Comparison of ENCODE assay signal across 21 mouse cellular contexts in genomic region chr8:88693376-88693775, GRCm38 (mm10). TPM values are rescaled to one million over a fixed set of nuclear protein-coding genes. Genes with fewer than 3 reads are reported as not detected.
DNase-seq lines count a peak whose midpoint lies in the region; ATAC-seq and TF ChIP-seq lines count a peak whose summit lies in the region.
"Had no signal": no experiment of that assay in that cellular context is flagged by ENCODE, and none has a peak within 500 bp of the region (broad histone marks: within the 10 kb centered on the region; RNA-seq: fewer than 3 reads in every experiment).

No protein-coding gene starts in this region.

- DNase-seq in thymus, adult 2 months: no peak
- no peak for DNase-seq in thymus, postnatal 14 days
- peak; percentile 44 for DNase-seq in embryonic facial prominence, embryonic 10.5 days (ENCODE audit: low spot score)
- DNase-seq in limb, embryonic 11.5 days (ENCODE audit: low spot score): peak; percentile 66
- no peak for DNase-seq in left cerebral cortex, adult 2 months (ENCODE audit: extremely low spot score in 1 of 2, low spot score in 2 of 2)
- DNase-seq in cerebellum, adult 2 months: no peak
- DNase-seq: adrenal gland, adult 8-10 months; adrenal gland, postnatal 36 days; cerebellum, adult 8-10 months; cerebellum, postnatal 14 days; forebrain, postnatal 0 days; gastrocnemius, postnatal 10 days; heart, postnatal 14 days had no signal

- intact Hi-C loops in left cerebral cortex, adult 2 months (cut with DNase I): no loop called here

- no peak for ATAC-seq in limb, embryonic 11.5 days (ENCODE audit: insufficient number of reproducible peaks, low FRiP score, low TSS enrichment, low read depth)
- ATAC-seq: forebrain, postnatal 0 days; intestine, postnatal 0 days had no signal

- H3K4me1 ChIP-seq in thymus, adult 2 months (replicated peaks; ENCODE audit: control insufficient read depth, insufficient read depth, low read length): peaks cover 49% of the 10 kb centered on the region
- peaks cover 50% of the 10 kb centered on the region for H3K4me1 ChIP-seq in embryonic facial prominence, embryonic 10.5 days
- peaks cover 9% of the 10 kb centered on the region; the same call in 1 of the 2 replicates for H3K4me1 ChIP-seq in limb, embryonic 11.5 days (ENCODE audit: control insufficient read depth, insufficient read depth, low read length)
- H3K4me1 ChIP-seq in cerebellum, adult 2 months (ENCODE audit: control insufficient read depth, insufficient read depth, low read length): no peaks in the 10 kb centered on the region

- no peaks in the 10 kb centered on the region for H3K36me3 ChIP-seq in thymus, adult 2 months (ENCODE audit: control insufficient read depth, insufficient read depth, low read length)
- no peaks in the 10 kb centered on the region for H3K36me3 ChIP-seq in embryonic facial prominence, embryonic 10.5 days (replicated peaks)
- no peaks in the 10 kb centered on the region for H3K36me3 ChIP-seq in limb, embryonic 11.5 days (ENCODE audit: control insufficient read depth, insufficient read depth, low read length)
- H3K36me3 ChIP-seq: embryonic facial prominence, embryonic 13.5 days; forebrain, embryonic 12.5 days; heart, embryonic 15.5 days; hindbrain, embryonic 10.5 days had no signal

- H3K4me2 ChIP-seq in limb, embryonic 11.5 days (ENCODE audit: low read depth, severe bottlenecking): no peak overlapping the region
- H3K4me2 ChIP-seq: embryonic facial prominence, embryonic 13.5 days; forebrain, embryonic 12.5 days; heart, embryonic 11.5 days; heart, embryonic 15.5 days; hindbrain, embryonic 14.5 days had no signal

- no peak overlapping the region for H3K4me3 ChIP-seq in thymus, adult 2 months (ENCODE audit: control insufficient read depth, insufficient read depth, low read length)
- H3K4me3 ChIP-seq in embryonic facial prominence, embryonic 10.5 days: no peak overlapping the region
- no peak overlapping the region for H3K4me3 ChIP-seq in limb, embryonic 11.5 days (ENCODE audit: low read depth, low read length)
- no peak overlapping the region for H3K4me3 ChIP-seq in left cerebral cortex, adult 2 months
- no peak overlapping the region for H3K4me3 ChIP-seq in cerebellum, adult 2 months (replicated peaks; ENCODE audit: insufficient read depth, low read depth, low read length)
- H3K4me3 ChIP-seq: embryonic facial prominence, embryonic 13.5 days; forebrain, embryonic 12.5 days; heart, adult 2 months; heart, embryonic 15.5 days; hindbrain, embryonic 10.5 days had no signal

- WGBS in thymus, adult 2 months: 94% methylated on average over 4 of the region's 4 CpGs
- WGBS in embryonic facial prominence, embryonic 10.5 days: 61% methylated on average over 4 of the region's 4 CpGs
- WGBS in limb, embryonic 11.5 days: 39% methylated on average over 4 of the region's 4 CpGs
- WGBS in cerebellum, adult 2 months: 92% methylated on average over 4 of the region's 4 CpGs

- H3K27me3 ChIP-seq in thymus, adult 2 months (ENCODE audit: control insufficient read depth, insufficient read depth, low read length): no peaks in the 10 kb centered on the region
- H3K27me3 ChIP-seq in embryonic facial prominence, embryonic 10.5 days (replicated peaks; ENCODE audit: low read depth, poor library complexity, severe bottlenecking): peaks cover 4% of the 10 kb centered on the region; the same call in 1 of the 2 replicates
- H3K27me3 ChIP-seq in limb, embryonic 11.5 days (ENCODE audit: control insufficient read depth, insufficient read depth, low read length): no peaks in the 10 kb centered on the region
- H3K27me3 ChIP-seq in cerebellum, adult 2 months (ENCODE audit: control insufficient read depth, insufficient read depth, low read length): no peaks in the 10 kb centered on the region
- H3K27me3 ChIP-seq: embryonic facial prominence, embryonic 13.5 days; heart, embryonic 15.5 days had no signal

- no peaks in the 10 kb centered on the region for H3K9me3 ChIP-seq in embryonic facial prominence, embryonic 10.5 days
- no peaks in the 10 kb centered on the region for H3K9me3 ChIP-seq in limb, embryonic 11.5 days (ENCODE audit: control insufficient read depth, low read length)
- H3K9me3 ChIP-seq: embryonic facial prominence, embryonic 13.5 days; forebrain, embryonic 12.5 days; heart, embryonic 15.5 days; hindbrain, embryonic 10.5 days had no signal

- TF ChIP-seq POLR2A in thymus, adult 2 months (IDR thresholded peaks at IDR 0.05; ENCODE audit: control insufficient read depth, extremely low read depth, insufficient read depth, low read length, poor library complexity): no peak
- TF ChIP-seq POLR2A in cerebellum, adult 2 months (IDR thresholded peaks at IDR 0.05; ENCODE audit: borderline replicate concordance, insufficient read depth, low read length): no peak

- no peak for TF ChIP-seq CTCF in thymus, adult 2 months (IDR thresholded peaks at IDR 0.05; ENCODE audit: borderline replicate concordance, control insufficient read depth, extremely low read depth, insufficient read depth, low read length, poor library complexity)
- TF ChIP-seq CTCF in left cerebral cortex, adult 2 months (IDR thresholded peaks at IDR 0.05): no peak
- no peak for TF ChIP-seq CTCF in cerebellum, adult 2 months (IDR thresholded peaks at IDR 0.05; ENCODE audit: borderline replicate concordance, insufficient read depth, low read depth, low read length)

- no peak overlapping the region for H3K9ac ChIP-seq in limb, embryonic 11.5 days (ENCODE audit: low read length)
- H3K9ac ChIP-seq: embryonic facial prominence, embryonic 13.5 days; forebrain, embryonic 12.5 days; forebrain, postnatal 0 days; heart, embryonic 15.5 days; hindbrain, embryonic 14.5 days had no signal

- peak overlapping the region; percentile 93; the same call in 1 of the 2 replicates for H3K27ac ChIP-seq in thymus, adult 2 months (ENCODE audit: control insufficient read depth, insufficient read depth, low read length)
- no peak overlapping the region for H3K27ac ChIP-seq in embryonic facial prominence, embryonic 10.5 days (replicated peaks)
- no peak overlapping the region for H3K27ac ChIP-seq in limb, embryonic 11.5 days (replicated peaks; ENCODE audit: low read depth, low read length)
- no peak overlapping the region for H3K27ac ChIP-seq in left cerebral cortex, adult 2 months
- no peak overlapping the region for H3K27ac ChIP-seq in cerebellum, adult 2 months (ENCODE audit: insufficient read depth, low read length)
- H3K27ac ChIP-seq: embryonic facial prominence, embryonic 13.5 days; forebrain, embryonic 12.5 days; heart, adult 2 months; heart, embryonic 15.5 days; hindbrain, embryonic 10.5 days; hindbrain, embryonic 14.5 days had no signal

RNA-seq across cellular contexts. Expression of gene Cyld, which starts 3.5 kb away (rescaled TPM):
- polyA plus RNA-seq in thymus, adult 2 months (2012; rRNA removed): 17.1 and 19.4 TPM in 2 replicates
- polyA plus RNA-seq in embryonic facial prominence, embryonic 10.5 days (2016; fragmentation: Nextera tagmentation; extraction: Ambion mirVana): 10.5 and 11.2 TPM in 2 replicates
- 13.5 and 17.3 TPM in 2 replicates for polyA plus RNA-seq in limb, embryonic 11.5 days (2014; fragmentation: Nextera tagmentation; extraction: Ambion mirVana)
- 100 to 1,000 TPM; 102 to 110 TPM for total RNA-seq in left cerebral cortex, adult 2 months (2021)
- 26.8 and 27.1 TPM in 2 replicates for polyA plus RNA-seq in cerebellum, adult 2 months (2012; rRNA removed)

RNA-seq across cellular contexts. Expression of gene Nod2, which starts 46.3 kb away (rescaled TPM):
- 2.7 and 3.0 TPM in 2 replicates for polyA plus RNA-seq in thymus, adult 2 months (2012; rRNA removed)
- polyA plus RNA-seq in embryonic facial prominence, embryonic 10.5 days (2016; fragmentation: Nextera tagmentation; extraction: Ambion mirVana): 0.12 and 0.19 TPM in 2 replicates
- 0.23 and 0.29 TPM in 2 replicates for polyA plus RNA-seq in limb, embryonic 11.5 days (2014; fragmentation: Nextera tagmentation; extraction: Ambion mirVana)
- under 1 TPM; 0.27 to 0.65 TPM for total RNA-seq in left cerebral cortex, adult 2 months (2021)
- polyA plus RNA-seq in cerebellum, adult 2 months (2012; rRNA removed): 0.11 and 0.28 TPM in 2 replicates

RNA-seq across cellular contexts. Expression of gene Snx20, which starts 57.4 kb away (rescaled TPM):
- 52.3 and 69.5 TPM in 2 replicates for polyA plus RNA-seq in thymus, adult 2 months (2012; rRNA removed)
- polyA plus RNA-seq in embryonic facial prominence, embryonic 10.5 days (2016; fragmentation: Nextera tagmentation; extraction: Ambion mirVana): 0.65 and 0.73 TPM in 2 replicates
- polyA plus RNA-seq in limb, embryonic 11.5 days (2014; fragmentation: Nextera tagmentation; extraction: Ambion mirVana): 1.2 and 1.5 TPM in 2 replicates
- 1 to 10 TPM in 1 of 2 experiments, under 1 TPM in 1; 0.98 to 1.6 TPM for total RNA-seq in left cerebral cortex, adult 2 months (2021)
- 0.59 and 0.90 TPM in 2 replicates for polyA plus RNA-seq in cerebellum, adult 2 months (2012; rRNA removed)

Comparison
In these comparisons a context has a peak if more than half of its experiments do, and no peak if none do; other contexts are left out.
1. DNase-seq: peak in embryonic facial prominence, embryonic 10.5 days (single experiment) and limb, embryonic 11.5 days (single experiment); none in thymus, adult 2 months (single experiment), thymus, postnatal 14 days (single experiment), left cerebral cortex, adult 2 months (0 of 2) and cerebellum, adult 2 months (0 of 2).
2. RNA of gene Snx20, which starts 57.4 kb away (polyA plus RNA-seq): 52.3 to 69.5 TPM in thymus, adult 2 months; 1.2 to 1.5 TPM in limb, embryonic 11.5 days, 0.59 to 0.90 TPM in cerebellum, adult 2 months and 0.65 to 0.73 TPM in embryonic facial prominence, embryonic 10.5 days; every median in the first group is over 10 times any median in the second.